Mouse (Mus musculus) C2C12 (cell line): ENCODE measurements around the gene Setd5. TPM values are rescaled to one million over a fixed set of nuclear protein-coding genes. Genes with fewer than 3 reads are reported as not detected.

Experiments used
- H3K27me3 ChIP-seq: one replicate; pipeline ENCODE4 v1.6.1; 2011; ENCODE audit not compliant: control insufficient read depth, insufficient read depth, insufficient read length
- H3K36me3 ChIP-seq: one replicate; pipeline ENCODE4 v1.6.1; 2011; ENCODE audit not compliant: control insufficient read depth, insufficient read depth
- H3K4me3 ChIP-seq: one replicate; pipeline ENCODE4 v1.5.1; 2011; ENCODE audit warnings: mild to moderate bottlenecking, control low read depth; ENCODE audit not compliant: poor library complexity, insufficient read depth, severe bottlenecking
- H3K79me2 ChIP-seq: one replicate; pipeline ENCODE4 v1.6.1; 2011; ENCODE audit not compliant: control insufficient read depth, insufficient read depth
- H3K79me3 ChIP-seq: one replicate; pipeline ENCODE4 v1.6.1; 2011; ENCODE audit warnings: low read depth, control low read depth
- H3ac ChIP-seq: one replicate; pipeline ENCODE3; 2011; ENCODE audit warnings: low read depth; ENCODE audit not compliant: control insufficient read depth, insufficient read length
- CEBPB ChIP-seq: IDR thresholded peaks from one replicate; pipeline ENCODE4 v1.6.1; 2011; ENCODE audit warnings: low read depth, mild to moderate bottlenecking, control low read depth, moderate library complexity
- CTCF ChIP-seq: IDR thresholded peaks from one replicate; pipeline ENCODE4 v1.5.1; 2011; ENCODE audit not compliant: control insufficient read depth, insufficient read depth, insufficient read length
- FOSL1 ChIP-seq: IDR thresholded peaks from one replicate; pipeline ENCODE4 v1.8.0; 2011; ENCODE audit warnings: mild to moderate bottlenecking, low read length; ENCODE audit not compliant: poor library complexity, insufficient read depth, severe bottlenecking
- MAX ChIP-seq: IDR thresholded peaks from one replicate; pipeline ENCODE4 v1.6.1; 2011; ENCODE audit warnings: mild to moderate bottlenecking, control low read depth
- MYOD1 ChIP-seq: IDR thresholded peaks from one replicate; pipeline ENCODE4 v1.6.1; 2011; ENCODE audit warnings: low read depth; ENCODE audit not compliant: control insufficient read depth, insufficient read length
- MYOG ChIP-seq: IDR thresholded peaks from one replicate; pipeline ENCODE4 v1.6.1; 2011; ENCODE audit not compliant: control insufficient read depth, insufficient read length; ENCODE audit errors: extremely low read depth
- USF1 ChIP-seq: IDR thresholded peaks from one replicate; pipeline ENCODE4 v1.6.1; 2011; ENCODE audit warnings: low read depth, mild to moderate bottlenecking, control low read depth, moderate library complexity
- polyA plus RNA-seq: library from polyadenylated mRNA; unstranded; fragments of >200 nt; fragmentation: generic; extraction: Trizol; gene quantifications from one replicate; pipeline ENCODE4 v1.2.1, GENCODE M21; 2012; ENCODE audit warnings: missing spikeins

Gene Setd5
- polyA plus RNA-seq, 1 experiment = 17.0 TPM

GRCm38 (mm10) chr6:113095547-113095946 is 18.4 kb downstream of the Setd5 start:
- peaks cover 99% of the 10 kb centered on the region for H3K79me3 ChIP-seq
- no peak overlapping the region for H3ac ChIP-seq
- H3K79me2 ChIP-seq = peaks cover 100% of the 10 kb centered on the region
- TF ChIP-seq FOSL1 = no peak
- TF ChIP-seq MYOG = no peak
- no peak for TF ChIP-seq CEBPB
- no peak for TF ChIP-seq CTCF
- no peak for TF ChIP-seq MYOD1
- TF ChIP-seq USF1 = no peak
- H3K36me3 ChIP-seq = peaks cover 28% of the 10 kb centered on the region
- H3K4me3 ChIP-seq = no peak overlapping the region
- no peaks in the 10 kb centered on the region for H3K27me3 ChIP-seq

DNA sequence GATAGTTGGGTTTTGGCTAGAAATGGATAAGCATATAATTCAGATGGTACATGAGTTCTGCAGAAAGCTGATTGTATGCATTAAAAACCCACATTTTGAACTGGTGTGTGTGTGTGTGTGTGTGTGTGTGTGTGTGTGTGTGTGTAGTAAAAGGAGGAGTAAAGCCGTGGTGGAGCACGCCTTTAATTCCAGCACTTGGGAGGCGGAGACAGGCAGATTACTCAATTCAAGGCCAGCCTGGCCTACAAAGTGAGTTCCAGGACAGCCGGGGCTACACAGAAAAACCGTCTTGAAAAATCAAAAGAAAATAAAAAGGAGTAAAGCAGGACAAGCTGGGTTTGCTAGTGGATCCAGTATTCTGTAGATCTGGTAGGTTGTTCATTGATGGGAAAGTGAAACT is 20.5 kb downstream of the Setd5 start:
- H3K4me3 ChIP-seq = no peak overlapping the region
- peaks cover 98% of the 10 kb centered on the region for H3K79me3 ChIP-seq
- no peak overlapping the region for H3ac ChIP-seq

GRCm38 (mm10) chr6:113099640-113100289 is 22.6 kb downstream of the Setd5 start:
- Histone ChIP-seq H3K4me3 (no peak overlapping the region), H3K79me2 (peaks cover 100% of the 10 kb centered on the region), H3K27me3 (no peaks in the 10 kb centered on the region), H3ac (no peak overlapping the region), H3K36me3 (peaks cover 10% of the 10 kb centered on the region), H3K79me3 (peaks cover 98% of the 10 kb centered on the region)
- no peak for TF ChIP-seq USF1
- TF ChIP-seq CEBPB = peak; percentile 98
- TF ChIP-seq MYOD1 = no peak
- TF ChIP-seq CTCF = no peak

More for the DNA sequence above, 20.5 kb downstream of the Setd5 start:
- H3K36me3 ChIP-seq = peaks cover 20% of the 10 kb centered on the region
- TF ChIP-seq CEBPB = no peak
- no peak for TF ChIP-seq MAX
- no peak for TF ChIP-seq MYOG
- no peak for TF ChIP-seq CTCF
- TF ChIP-seq FOSL1 = no peak
- no peak for TF ChIP-seq MYOD1
- TF ChIP-seq USF1 = no peak
- H3K27me3 ChIP-seq = no peaks in the 10 kb centered on the region
- peaks cover 100% of the 10 kb centered on the region for H3K79me2 ChIP-seq

- no peaks in the 10 kb centered on the region for H3K27me3 ChIP-seq
- H3K4me3 ChIP-seq = no peak overlapping the region
- no peak overlapping the region for H3ac ChIP-seq
- peaks cover 34% of the 10 kb centered on the region for H3K36me3 ChIP-seq
- peaks cover 100% of the 10 kb centered on the region for H3K79me2 ChIP-seq
- TF ChIP-seq MAX = no peak
- TF ChIP-seq FOSL1 = no peak
- no peak for TF ChIP-seq MYOD1
- TF ChIP-seq MYOG = no peak
- no peak for TF ChIP-seq CTCF
- peaks cover 96% of the 10 kb centered on the region for H3K79me3 ChIP-seq
Observed at GRCm38 (mm10) chr6:113102541-113102940, 25.4 kb downstream of the Setd5 start.

DNA sequence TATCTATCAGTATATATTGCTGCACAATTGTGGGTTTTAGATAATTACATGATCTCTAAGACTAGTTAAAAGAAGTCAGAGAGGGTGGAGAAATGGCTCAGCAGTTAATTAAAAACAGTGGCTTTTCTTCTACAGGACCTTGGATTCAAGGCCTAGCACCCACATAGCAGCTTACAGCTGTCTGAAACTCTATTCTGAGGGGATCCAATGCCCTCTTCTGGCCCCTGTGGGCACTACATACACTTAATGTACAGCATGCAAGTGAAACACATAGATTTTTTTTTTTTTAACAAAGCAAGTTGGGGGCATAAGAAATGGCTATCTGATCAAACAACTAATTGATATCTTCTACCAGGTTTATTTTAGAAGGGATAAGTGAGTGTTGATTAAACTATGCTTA is 26.6 kb downstream of the Setd5 start:
- peaks cover 94% of the 10 kb centered on the region for H3K79me3 ChIP-seq
- no peaks in the 10 kb centered on the region for H3K27me3 ChIP-seq
- no peak overlapping the region for H3K4me3 ChIP-seq
- peak; percentile 18 for TF ChIP-seq CTCF
- no peak for TF ChIP-seq MAX
- H3K79me2 ChIP-seq = peaks cover 100% of the 10 kb centered on the region
- H3K36me3 ChIP-seq = peaks cover 43% of the 10 kb centered on the region
- no peak overlapping the region for H3ac ChIP-seq

DNA sequence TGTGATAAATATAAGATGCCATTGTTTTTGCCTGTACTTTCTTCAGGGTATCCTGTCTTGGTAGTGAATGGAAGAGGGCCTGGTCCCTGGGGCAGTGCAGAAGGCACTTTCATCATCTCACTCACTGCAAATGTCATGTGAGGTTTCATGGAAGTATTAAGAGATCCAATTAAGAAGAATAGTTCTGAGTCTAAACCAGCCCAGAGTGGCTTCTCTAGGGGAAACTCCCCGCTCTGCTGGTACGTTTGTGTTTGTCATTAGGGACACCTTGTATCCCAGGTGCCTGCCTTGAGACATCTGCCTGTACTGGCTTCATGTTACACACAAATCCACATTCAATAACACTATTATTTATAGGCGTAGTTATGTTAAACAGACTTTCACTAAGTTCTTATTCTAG is 32.2 kb downstream of the Setd5 start:
- Histone ChIP-seq H3K27me3 (no peaks in the 10 kb centered on the region), H3K79me3 (peaks cover 61% of the 10 kb centered on the region), H3K79me2 (peaks cover 90% of the 10 kb centered on the region), H3K36me3 (peaks cover 98% of the 10 kb centered on the region), H3ac (no peak overlapping the region), H3K4me3 (no peak overlapping the region)
- no peak for TF ChIP-seq CEBPB
- TF ChIP-seq FOSL1 = no peak
- TF ChIP-seq USF1 = no peak
- no peak for TF ChIP-seq CTCF
- no peak for TF ChIP-seq MYOD1
- TF ChIP-seq MAX = no peak
- no peak for TF ChIP-seq MYOG
